Mouse (Mus musculus) liver, adult 10 weeks (tissue): ENCODE data around the gene Ms4a8a. TPM values are rescaled to one million over a fixed set of nuclear protein-coding genes. Genes with fewer than 3 reads are reported as not detected.

ENCODE experiments used
- polyA plus RNA-seq: library from polyadenylated mRNA; stranded (reverse); fragments of 350-450 nt; fragmentation: Illumina TruSeq; extraction: RNeasy Lipid Tissue Mini Kit (QIAGEN cat#74804); gene quantifications from one replicate; pipeline ENCODE4 v1.2.3, GENCODE M21; 2014; ENCODE audit warnings: low read depth, low replicate concordance

Ms4a8a gene
- polyA plus RNA-seq, result 1.8 TPM

GRCm38 (mm10) chr19:11080934-11081333, at the start of gene Ms4a8a:
TSS of gene Ms4a8a (minus strand) at chr19:11081102.

GRCm38 (mm10) chr19:11017891-11018290, 63.0 kb downstream of the Ms4a8a start, which contains the start of gene Ms4a18:
TSS of gene Ms4a18 (minus strand) at chr19:11018031.

Other genes with a start within 250 kb of the Ms4a8a start
- 1.8 TPM for gene Slc15a3, start 241.4 kb downstream of the Ms4a8a start, polyA plus RNA-seq
- gene Tmem132a, start 211.2 kb downstream of the Ms4a8a start, polyA plus RNA-seq, result not detected
- 2.3 TPM for gene Tmem109, start 199.1 kb downstream of the Ms4a8a start, polyA plus RNA-seq
- 30.7 TPM for gene Prpf19, start 185.9 kb downstream of the Ms4a8a start, polyA plus RNA-seq
- gene Zp1, start 160.5 kb downstream of the Ms4a8a start, polyA plus RNA-seq, result not detected
- gene Ptgdr2, start 143.9 kb downstream of the Ms4a8a start, polyA plus RNA-seq, result not detected
- 1.4 TPM for gene Ccdc86, start 131.8 kb downstream of the Ms4a8a start, polyA plus RNA-seq
- not detected for gene Ms4a10, start 106.4 kb downstream of the Ms4a8a start, polyA plus RNA-seq
- not detected for gene Ms4a15, start 87.9 kb downstream of the Ms4a8a start, polyA plus RNA-seq
- gene Ms4a18, start 63.1 kb downstream of the Ms4a8a start, polyA plus RNA-seq, result not detected
- gene 1700017D01Rik, start 49.8 kb upstream of the Ms4a8a start, polyA plus RNA-seq, result not detected
- not detected for gene 1700025F22Rik, start 84.2 kb upstream of the Ms4a8a start, polyA plus RNA-seq
- gene Ms4a13, start 115.6 kb upstream of the Ms4a8a start, polyA plus RNA-seq, result not detected
- not detected for gene Ms4a12, start 151.3 kb upstream of the Ms4a8a start, polyA plus RNA-seq
- gene Ms4a1, start 185.1 kb upstream of the Ms4a8a start, polyA plus RNA-seq, result 1.9 TPM
- gene Ms4a5, start 202.8 kb upstream of the Ms4a8a start, polyA plus RNA-seq, result not detected
- gene Ms4a14, start 233.4 kb upstream of the Ms4a8a start, polyA plus RNA-seq, result 0.16 TPM